Mouse (Mus musculus) ovary, adult 18-20 months (tissue): ENCODE data around the gene Zcchc12.

Experiments used
- DNase-seq: peaks from one replicate; pipeline ENCODE4 v3.0.0; 2022; ENCODE audit warnings: low spot score, mixed read lengths

Gene Zcchc12

DNA sequence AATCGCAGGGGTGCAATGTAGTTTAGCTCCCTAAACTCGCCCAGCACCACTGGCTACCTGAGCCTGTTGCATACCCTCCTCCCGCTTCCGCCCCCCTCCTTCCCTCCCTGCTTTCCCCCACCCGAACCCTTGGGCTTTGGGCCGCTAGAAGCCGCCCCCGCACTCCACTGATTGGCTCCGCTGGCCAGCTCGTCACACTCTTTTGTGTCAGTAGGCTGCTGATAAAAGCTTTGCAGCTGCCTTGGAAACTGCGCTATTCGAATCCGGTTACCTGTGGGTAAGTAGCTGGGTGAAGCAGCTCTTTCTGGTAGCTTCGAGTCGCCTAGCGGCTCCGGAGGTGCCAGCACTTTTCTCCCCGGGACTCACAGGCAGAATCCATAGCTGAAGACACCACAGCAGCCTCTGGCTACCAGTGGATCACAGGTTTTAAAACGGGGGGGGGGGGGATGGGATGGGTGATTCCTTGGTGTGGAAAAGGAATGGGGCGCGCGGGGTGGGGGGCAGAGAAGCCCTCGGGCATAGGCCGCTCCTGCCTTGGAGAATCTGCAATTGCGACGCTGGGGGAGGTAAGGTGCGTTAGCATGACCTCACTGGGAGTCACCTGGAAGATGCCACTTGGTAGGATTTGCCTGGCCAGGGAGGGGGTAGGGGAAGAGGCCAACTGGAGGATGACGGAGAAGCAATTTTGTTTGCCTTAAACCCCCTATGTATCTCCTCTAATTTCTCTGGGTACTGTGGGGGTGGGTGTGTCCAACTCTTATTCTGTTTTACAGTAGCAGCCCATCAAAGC lies at the start of gene Zcchc12:
Zcchc12 (plus strand) TSS at position 169 of the 790 bp plus-strand sequence.
- DNase-seq = no peak

DNA sequence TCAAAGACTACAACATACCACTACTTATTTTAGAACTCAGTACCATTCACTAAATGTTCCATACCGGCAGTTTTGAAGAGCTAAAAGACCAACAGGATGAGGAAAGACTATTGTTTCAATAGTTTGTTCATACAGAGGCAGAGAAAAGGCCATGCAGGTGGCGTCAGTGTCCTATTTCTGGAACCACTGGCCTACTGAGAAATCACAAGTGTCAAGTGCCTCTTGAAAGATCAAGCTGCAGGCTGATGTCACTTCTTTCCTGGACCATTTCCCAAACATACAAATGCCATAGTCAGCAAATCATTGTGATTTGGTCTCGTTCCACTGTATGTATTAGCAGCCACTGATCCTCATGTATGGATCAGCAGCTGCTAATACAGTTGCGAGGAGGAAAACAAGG lies 49.0 kb upstream of the Zcchc12 start:
- no peak for DNase-seq

DNA sequence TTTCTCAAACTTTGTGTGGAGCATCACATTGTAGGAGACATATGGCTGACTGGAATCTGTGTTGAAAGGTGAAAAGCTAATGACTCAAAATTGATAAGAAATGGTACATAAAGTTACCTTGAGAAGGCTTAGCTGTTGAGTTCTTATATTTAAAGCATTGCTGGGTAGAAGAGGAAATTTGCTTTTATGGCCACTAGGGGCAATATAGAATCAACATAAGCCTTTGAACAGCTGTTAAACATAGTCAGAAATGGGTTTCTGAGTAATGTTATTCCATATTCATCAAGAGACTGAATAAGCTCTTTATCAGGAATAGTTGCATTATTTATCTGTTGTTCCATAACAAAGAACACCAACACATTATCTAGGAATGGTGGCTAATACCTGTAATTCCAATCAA lies 45.6 kb upstream of the Zcchc12 start:
- DNase-seq = no peak

DNA sequence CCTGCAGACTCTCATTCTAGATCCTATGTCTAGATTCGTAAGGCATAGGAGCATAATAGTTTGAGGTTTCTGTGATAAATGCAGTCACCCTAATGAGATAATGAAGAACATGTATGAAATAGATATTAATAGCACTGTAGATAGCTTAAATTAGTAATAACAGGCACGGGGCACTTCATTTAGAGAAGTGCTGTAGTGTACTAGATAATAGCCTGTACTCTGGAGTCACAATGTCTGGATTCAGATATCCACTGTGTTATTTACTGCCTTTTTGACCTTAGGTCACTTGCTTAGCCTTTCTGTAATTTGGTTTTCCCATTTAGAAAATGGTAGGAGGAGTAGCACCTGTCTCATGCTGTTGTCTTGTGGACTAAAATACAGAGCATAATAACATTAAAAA lies 39.0 kb upstream of the Zcchc12 start:
- no peak for DNase-seq

DNA sequence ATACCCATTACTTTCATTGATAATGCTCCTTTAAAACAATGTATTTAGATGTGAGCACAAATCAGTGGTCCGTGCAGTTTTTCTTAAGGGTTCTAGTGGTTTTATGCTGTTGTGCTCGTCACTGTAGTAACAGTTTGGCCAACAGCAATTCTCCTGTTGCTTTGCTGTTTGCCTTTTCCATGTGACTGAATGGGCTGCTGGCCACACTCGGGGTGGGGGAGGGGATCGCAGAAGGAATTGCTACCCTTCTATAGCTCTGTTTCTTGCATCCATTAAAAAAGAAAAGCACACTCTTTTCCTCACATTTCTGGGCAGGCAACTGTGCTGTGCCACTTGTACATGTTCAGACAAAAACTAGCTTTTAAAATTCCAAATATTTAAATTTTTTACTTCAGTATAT lies 34.1 kb upstream of the Zcchc12 start:
- DNase-seq = no peak

DNA sequence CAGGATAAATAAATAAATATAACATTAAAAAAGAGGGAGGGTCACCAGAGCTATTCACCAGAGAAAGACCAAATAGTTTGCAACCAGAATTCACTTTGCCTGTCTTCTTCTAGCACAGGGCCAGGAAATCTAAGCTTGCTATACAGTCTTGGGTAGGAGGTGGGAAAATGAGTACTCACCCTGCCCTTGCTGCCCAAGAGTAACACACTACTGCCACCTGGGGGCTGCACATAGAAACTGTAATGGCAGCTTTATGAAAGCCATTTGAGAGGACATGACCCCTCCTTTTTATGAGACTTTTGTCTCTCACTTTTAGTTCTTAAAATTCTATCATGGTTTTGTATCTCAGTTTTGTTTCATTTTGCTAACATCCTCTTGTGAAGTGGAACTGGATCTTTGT lies 12.1 kb upstream of the Zcchc12 start:
- no peak for DNase-seq

DNA sequence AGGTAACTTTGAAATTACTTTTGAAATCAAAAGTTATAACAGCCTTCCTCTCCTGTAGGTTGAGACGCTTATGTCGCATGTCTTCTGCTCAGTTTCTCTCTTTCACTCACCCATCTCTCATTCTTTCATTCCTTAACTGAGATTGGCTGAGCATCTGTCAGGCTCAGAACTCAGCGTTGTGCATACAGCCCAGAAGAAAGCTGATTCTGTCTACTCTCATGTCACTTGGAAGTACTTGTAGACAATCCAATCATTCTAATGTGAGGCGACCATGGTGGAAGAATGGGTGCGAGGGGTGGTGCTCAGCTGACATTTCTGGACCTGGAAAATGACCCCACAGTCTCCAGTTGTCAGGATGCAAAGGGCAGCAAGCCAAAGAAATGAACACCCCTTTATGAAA lies 9.7 kb upstream of the Zcchc12 start:
- DNase-seq = no peak

DNA sequence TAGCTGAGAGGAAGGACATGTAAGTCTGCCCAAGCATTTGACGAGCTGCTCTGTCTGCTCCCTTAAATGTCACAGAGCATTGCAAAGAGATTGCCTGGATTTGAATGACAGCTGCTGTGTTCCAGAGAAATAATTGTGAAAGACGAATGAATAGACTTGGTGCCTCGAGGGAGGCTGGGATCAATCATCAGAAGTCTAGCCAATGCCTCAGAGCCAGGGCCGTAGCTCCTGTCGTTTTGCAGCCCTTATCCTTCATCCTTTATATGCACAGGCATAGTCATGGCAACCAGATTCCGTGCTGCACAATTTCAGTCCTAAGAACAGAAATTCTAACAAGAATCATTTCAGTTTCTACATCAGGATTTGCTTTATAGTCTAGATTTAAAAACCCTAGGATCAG lies 9.3 kb upstream of the Zcchc12 start:
- DNase-seq = no peak

DNA sequence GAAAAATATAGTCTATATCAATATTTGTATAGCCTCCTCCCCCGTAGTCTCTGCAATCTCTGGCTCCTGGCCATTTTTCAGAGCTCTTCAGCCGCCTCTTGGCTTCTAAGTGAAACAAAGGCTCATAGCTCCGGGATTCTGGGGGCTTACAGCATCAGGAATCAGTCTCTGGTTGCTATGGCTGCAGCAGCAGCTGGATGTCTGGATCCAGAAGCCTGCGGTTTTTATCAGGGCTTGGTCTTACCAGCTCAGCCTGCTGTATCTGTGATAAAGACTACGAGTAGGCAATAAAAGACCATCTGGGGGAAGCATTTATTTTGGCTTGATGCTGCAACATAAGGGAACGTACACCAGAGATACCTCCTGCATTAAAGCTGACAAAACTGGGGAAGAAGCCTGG lies 1.8 kb upstream of the Zcchc12 start:
- no peak for DNase-seq

DNA sequence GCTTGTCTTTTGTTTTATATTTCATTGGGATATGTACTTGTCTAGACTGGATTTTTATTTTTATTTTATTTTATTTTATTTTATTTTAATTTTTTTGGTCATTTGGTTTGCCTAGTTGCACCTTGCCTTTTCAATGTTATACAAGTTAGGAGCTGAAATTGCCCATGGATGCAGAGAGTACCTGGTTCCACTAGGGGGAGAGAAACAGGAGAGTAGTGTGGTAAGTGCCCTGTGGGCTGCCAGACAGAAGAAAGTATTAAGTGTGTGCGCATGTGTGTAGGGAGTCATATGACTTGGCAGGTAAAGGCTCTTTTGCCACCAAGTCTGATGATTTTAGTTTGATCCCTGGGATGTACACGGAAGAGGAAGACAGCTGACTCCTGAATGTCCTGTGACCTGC lies 13.8 kb downstream of the Zcchc12 start:
- no peak for DNase-seq

DNA sequence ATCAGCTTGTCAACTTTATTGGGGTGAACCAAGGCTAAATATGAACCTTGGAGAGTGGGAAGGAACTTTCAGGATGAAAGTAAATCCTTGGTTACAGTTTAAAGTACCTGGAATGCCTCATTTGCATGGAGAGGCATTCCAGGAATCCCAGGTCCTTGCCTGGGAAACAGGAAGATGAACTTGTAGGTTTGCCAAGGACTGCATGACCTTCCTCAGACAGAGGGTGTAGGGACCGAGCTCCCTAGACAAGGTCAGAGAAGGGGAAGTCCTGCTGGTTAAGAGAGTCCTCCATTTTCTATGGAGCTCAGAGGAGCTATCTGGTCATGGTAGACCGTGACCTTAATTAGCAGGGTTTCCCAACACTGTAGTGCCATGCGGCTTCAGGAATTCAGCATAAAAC lies 15.5 kb downstream of the Zcchc12 start:
- no peak for DNase-seq

DNA sequence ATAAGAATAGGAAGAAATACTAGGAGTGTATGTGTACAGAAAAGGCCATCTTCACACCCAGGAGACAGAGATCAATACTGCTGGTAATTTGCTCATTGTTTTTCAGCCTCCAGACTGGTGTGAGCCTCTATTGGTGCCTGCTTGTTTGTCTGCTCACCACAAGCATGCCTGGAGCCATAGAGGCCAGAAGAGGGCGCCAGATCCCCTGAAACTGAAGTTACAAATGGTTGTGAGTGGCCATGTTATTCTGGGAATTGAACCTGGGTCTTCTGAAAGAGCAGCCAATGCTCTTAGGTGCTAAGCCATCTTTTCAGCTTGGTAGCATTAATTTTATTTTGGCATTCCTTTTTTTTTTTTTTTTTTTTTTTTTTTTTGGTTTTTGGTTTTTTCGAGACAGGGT lies 25.7 kb downstream of the Zcchc12 start:
- DNase-seq = no peak

DNA sequence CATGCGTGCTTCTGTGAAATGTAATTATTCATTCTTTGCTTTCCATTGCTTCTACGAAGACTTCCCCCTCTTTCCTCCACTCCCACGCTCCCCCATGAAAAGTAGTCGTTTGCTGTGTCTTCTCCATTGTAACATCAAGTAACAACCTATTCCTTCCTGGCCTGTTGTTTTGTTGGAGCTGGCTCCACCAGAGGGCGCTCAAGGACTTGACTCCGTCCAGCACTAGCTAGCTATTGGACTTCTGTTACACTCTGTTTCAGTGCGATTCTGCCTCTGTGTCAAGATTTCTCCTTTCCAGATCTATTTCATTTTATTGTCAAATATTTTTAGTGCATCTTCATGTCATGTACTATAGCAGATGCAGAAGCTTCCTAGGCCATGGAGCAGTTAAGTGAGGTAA lies 30.1 kb downstream of the Zcchc12 start:
- DNase-seq = peak; percentile 28

DNA sequence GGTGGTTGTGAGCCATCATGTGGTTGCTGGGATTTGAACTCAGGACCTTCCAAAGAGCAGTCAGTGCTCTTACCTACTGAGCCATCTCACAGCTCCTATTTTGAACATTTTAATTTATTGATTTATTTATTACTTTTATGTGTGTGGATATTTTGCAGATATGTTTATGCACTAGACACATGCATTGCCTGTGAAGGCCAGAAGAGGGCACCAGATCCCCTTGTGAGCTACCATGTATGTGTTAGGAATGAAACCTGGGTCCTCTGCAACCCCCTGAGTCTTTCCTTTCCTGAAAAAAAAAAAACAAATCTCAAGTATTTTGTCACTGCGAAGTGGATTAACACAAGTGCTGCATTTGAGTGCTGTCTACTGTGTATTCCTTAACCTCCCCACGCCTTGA lies 30.9 kb downstream of the Zcchc12 start:
- DNase-seq = no peak

DNA sequence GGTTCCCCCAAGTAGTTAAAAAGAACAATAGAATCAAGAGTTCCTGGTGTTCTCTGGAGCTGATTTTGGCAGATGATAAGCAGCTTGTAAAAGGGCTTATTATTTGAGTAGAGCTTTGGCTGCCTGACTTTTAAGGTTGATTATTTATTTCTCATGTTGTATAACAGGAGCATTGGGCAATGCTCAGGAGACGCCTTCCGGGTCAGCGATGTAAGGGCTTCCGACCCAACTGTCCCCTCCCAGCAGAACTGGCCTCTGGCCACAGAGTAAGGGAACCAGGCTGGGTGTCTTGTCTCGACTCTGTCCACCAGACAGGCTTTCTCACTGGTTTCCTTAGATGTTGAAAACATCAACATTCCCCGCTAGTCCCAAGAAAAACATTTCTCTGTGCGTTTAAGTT lies 33.2 kb downstream of the Zcchc12 start:
- no peak for DNase-seq

DNA sequence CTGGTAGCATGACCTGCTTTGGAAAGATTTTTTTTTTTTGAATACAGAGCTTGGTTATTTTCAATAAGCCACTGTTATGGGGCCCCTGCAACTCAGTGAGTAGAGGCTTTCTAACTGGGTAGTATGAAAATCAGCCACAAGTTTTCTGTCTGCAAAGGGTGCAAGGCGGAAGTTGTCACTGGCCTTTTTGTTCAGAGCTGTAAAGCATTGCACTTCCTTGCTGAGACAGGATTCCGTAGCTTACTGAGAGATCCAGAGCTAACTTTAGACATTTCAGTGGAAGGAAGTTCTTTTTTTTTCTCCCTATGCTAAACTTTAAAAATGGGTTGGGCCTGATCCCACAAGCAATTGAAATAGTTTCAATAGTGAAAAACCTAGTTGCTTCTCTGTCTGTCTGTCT lies 33.6 kb downstream of the Zcchc12 start:
- no peak for DNase-seq

DNA sequence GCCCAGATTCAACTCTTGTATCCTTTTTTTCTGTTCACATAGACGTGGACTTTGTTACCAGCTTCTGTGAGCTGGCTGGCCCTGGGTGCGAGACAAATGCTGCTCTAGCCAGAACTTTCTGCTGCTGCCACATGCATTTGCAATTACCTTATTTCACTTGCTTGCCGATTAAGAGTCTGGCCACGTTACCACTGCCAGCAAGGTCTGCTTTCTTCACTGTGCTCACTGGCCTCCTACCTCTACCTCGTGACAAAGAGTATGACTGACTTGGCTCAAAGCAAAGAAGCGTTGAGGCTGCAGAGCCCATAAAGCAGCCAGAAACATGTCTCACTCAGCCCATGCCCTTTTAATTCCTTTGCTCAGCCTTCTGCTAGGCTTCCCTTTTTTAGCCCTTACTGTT lies 39.9 kb downstream of the Zcchc12 start:
- no peak for DNase-seq
